Mouse (Mus musculus) CH12.LX (cell line): ENCODE data around the gene Disp3. TPM values are rescaled to one million over a fixed set of nuclear protein-coding genes. Genes with fewer than 3 reads are reported as not detected.

Experiments used
- DNase-seq: peaks from one replicate; pipeline ENCODE4 v3.0.0-alpha.2; 2013; ENCODE audit errors: extremely low read depth
- H3K27ac ChIP-seq: 2 replicates; pipeline ENCODE4 v1.5.1; 2012; ENCODE audit warnings: low read depth, mild to moderate bottlenecking, control low read depth, moderate library complexity; ENCODE audit not compliant: insufficient read depth
- H3K27me3 ChIP-seq: replicated peaks from 2 replicates; pipeline ENCODE3; 2012; ENCODE audit warnings: inconsistent platforms
- H3K36me3 ChIP-seq, 2 experiments: replicated peaks in 1 of 2; 2 replicates each; pipeline versions ENCODE3 to v1.6.1; 2012; ENCODE audit warnings: inconsistent platforms in 1 of 2, low read length in 1 of 2, mild to moderate bottlenecking in 1 of 2, mixed read lengths in 1 of 2, moderate library complexity in 1 of 2; ENCODE audit not compliant: control insufficient read depth in 1 of 2, insufficient read depth in 1 of 2
- H3K4me1 ChIP-seq, 2 experiments: 2 replicates each; pipeline ENCODE4 v1.6.1; 2012; ENCODE audit warnings: inconsistent platforms in 1 of 2, moderate library complexity in 1 of 2; ENCODE audit not compliant: insufficient read depth in 2 of 2, control insufficient read depth in 1 of 2
- H3K4me2 ChIP-seq: 2 replicates; pipeline ENCODE4 v1.6.1; 2012; ENCODE audit warnings: low read depth, mild to moderate bottlenecking, control low read depth; ENCODE audit not compliant: poor library complexity, insufficient read depth, severe bottlenecking
- H3K4me3 ChIP-seq, 3 experiments: fragments of 150-350 bp in 1 of 3; sonication (generic) in 1 of 3; replicated peaks in 1 of 3; 2 replicates each; pipeline versions ENCODE3 to v1.5.1; 2011 to 2012; ENCODE audit warnings: low read depth in 2 of 3, low read length in 2 of 3, mild to moderate bottlenecking in 2 of 3, moderate library complexity in 2 of 3, control low read depth in 1 of 3, improper control_type of control experiment in 1 of 3, inconsistent platforms in 1 of 3, mixed read lengths in 1 of 3; ENCODE audit not compliant: poor library complexity in 1 of 3
- H3K79me2 ChIP-seq: replicated peaks from 2 replicates; pipeline ENCODE4 v1.6.1; 2012; ENCODE audit warnings: mild to moderate bottlenecking, moderate library complexity; ENCODE audit not compliant: control insufficient read depth, poor library complexity, insufficient read depth, severe bottlenecking; ENCODE audit errors: extremely low read depth
- H3K9ac ChIP-seq: 2 replicates; pipeline ENCODE4 v1.6.1; 2012; ENCODE audit warnings: low read depth, mild to moderate bottlenecking, control low read depth, moderate library complexity; ENCODE audit not compliant: insufficient read depth
- H3K9me3 ChIP-seq: replicated peaks from 2 replicates; pipeline ENCODE3; 2012; ENCODE audit warnings: low read length, inconsistent platforms, mixed read lengths
- BHLHE40 ChIP-seq: IDR thresholded peaks from 2 replicates; pipeline ENCODE4 v1.6.1; 2011; ENCODE audit warnings: mild to moderate bottlenecking, low read depth, low read length, improper control_type of control experiment
- E2F4 ChIP-seq: IDR thresholded peaks from 2 replicates; pipeline ENCODE4 v1.6.1; 2011; ENCODE audit warnings: low read depth, low read length, improper control_type of control experiment; ENCODE audit not compliant: insufficient replicate concordance
- ETS1 ChIP-seq: conservative IDR thresholded peaks from 2 replicates; pipeline ENCODE4 v1.6.1; 2012; ENCODE audit warnings: low read depth, mild to moderate bottlenecking, inconsistent platforms, low read length, improper control_type of control experiment, moderate library complexity
- GABPA ChIP-seq: IDR thresholded peaks from 2 replicates; pipeline ENCODE4 v1.6.1; 2012; ENCODE audit warnings: low read depth, low read length, improper control_type of control experiment, inconsistent platforms; ENCODE audit not compliant: insufficient replicate concordance
- HCFC1 ChIP-seq: IDR thresholded peaks from 2 replicates; pipeline ENCODE4 v1.6.1; 2012; ENCODE audit warnings: low read depth, mild to moderate bottlenecking, inconsistent platforms, low read length, improper control_type of control experiment
- IRF4 ChIP-seq: IDR thresholded peaks from 2 replicates; pipeline ENCODE4 v1.6.1; 2014; ENCODE audit warnings: low read depth, mild to moderate bottlenecking, inconsistent platforms, low read length, improper control_type of control experiment
- JUN ChIP-seq: IDR thresholded peaks from 2 replicates; pipeline ENCODE4 v1.6.1; 2011; ENCODE audit warnings: low read depth, mild to moderate bottlenecking, low read length, improper control_type of control experiment, moderate library complexity; ENCODE audit not compliant: insufficient read depth
- JUND ChIP-seq: conservative IDR thresholded peaks from 2 replicates; pipeline ENCODE4 v1.6.1; 2011; ENCODE audit warnings: low read depth, low read length, improper control_type of control experiment
- MAX ChIP-seq: IDR thresholded peaks from 2 replicates; pipeline ENCODE4 v1.6.1; 2011; ENCODE audit warnings: low read length, improper control_type of control experiment
- MEF2A ChIP-seq: IDR thresholded peaks from 2 replicates; pipeline ENCODE4 v1.6.1; 2014; ENCODE audit warnings: low read depth, mild to moderate bottlenecking, inconsistent platforms, low read length, improper control_type of control experiment, borderline replicate concordance
- MXI1 ChIP-seq: IDR thresholded peaks from 2 replicates; pipeline ENCODE4 v1.6.1; 2011; ENCODE audit warnings: mild to moderate bottlenecking, low read depth, low read length, improper control_type of control experiment
- MYC ChIP-seq: IDR thresholded peaks from 2 replicates; pipeline ENCODE4 v1.6.1; 2011; ENCODE audit warnings: low read depth, mild to moderate bottlenecking, improper control_type of control experiment, low read length
- NELFE ChIP-seq: IDR thresholded peaks from 2 replicates; pipeline ENCODE4 v1.6.1; 2011; ENCODE audit warnings: low read depth, low read length, improper control_type of control experiment
- NRF1 ChIP-seq: IDR thresholded peaks from 2 replicates; pipeline ENCODE4 v1.6.1; 2014; ENCODE audit warnings: low read depth, mild to moderate bottlenecking, inconsistent platforms, low read length, improper control_type of control experiment, moderate library complexity
- POLR2AphosphoS2 ChIP-seq: IDR thresholded peaks from 2 replicates; pipeline ENCODE4 v1.6.1; 2011; ENCODE audit warnings: low read depth, low read length, improper control_type of control experiment
- RAD21 ChIP-seq: IDR thresholded peaks from 2 replicates; pipeline ENCODE4 v1.6.1; 2011; ENCODE audit warnings: low read depth, mild to moderate bottlenecking, low read length, improper control_type of control experiment, moderate library complexity
- RCOR1 ChIP-seq: conservative IDR thresholded peaks from 2 replicates; pipeline ENCODE4 v1.6.1; 2012; ENCODE audit warnings: low read depth, mild to moderate bottlenecking, inconsistent platforms, low read length, improper control_type of control experiment
- SMC3 ChIP-seq: IDR thresholded peaks from 2 replicates; pipeline ENCODE4 v1.6.1; 2011; ENCODE audit warnings: low read depth, low read length, improper control_type of control experiment
- TBP ChIP-seq: conservative IDR thresholded peaks from 2 replicates; pipeline ENCODE4 v1.6.1; 2011; ENCODE audit warnings: low read depth, low read length, improper control_type of control experiment
- UBTF ChIP-seq: IDR thresholded peaks from 2 replicates; pipeline ENCODE4 v1.6.1; 2012; ENCODE audit warnings: low read depth, mild to moderate bottlenecking, inconsistent platforms, low read length, improper control_type of control experiment, moderate library complexity
- USF1 ChIP-seq: IDR thresholded peaks from 2 replicates; pipeline ENCODE4 v1.6.1; 2014; ENCODE audit warnings: low read depth, mild to moderate bottlenecking, inconsistent platforms, low read length, improper control_type of control experiment
- ZKSCAN1 ChIP-seq: IDR thresholded peaks from 2 replicates; pipeline ENCODE4 v1.6.1; 2012; ENCODE audit warnings: low read depth, inconsistent platforms, low read length, improper control_type of control experiment, borderline replicate concordance
- ZMIZ1 ChIP-seq: IDR thresholded peaks from 2 replicates; pipeline ENCODE4 v1.6.1; 2012; ENCODE audit warnings: low read depth, mild to moderate bottlenecking, inconsistent platforms, low read length, improper control_type of control experiment
- ZNF384 ChIP-seq: IDR thresholded peaks from 2 replicates; pipeline ENCODE4 v1.6.1; 2012; ENCODE audit warnings: low read depth, low read length, improper control_type of control experiment, inconsistent platforms
- dilution Hi-C: fragments of 300-500 bp; cut with MboI; formaldehyde crosslinking; loops from 2 replicates; pipeline ENCODE4 v1.14.3; 2020; ENCODE audit warnings: low sequenced_read_pairs; ENCODE audit not compliant: extremely low pct_unique_long_range_greater_than_20kb, extremely low pct_ligation_motif_present
- in situ Hi-C: fragments of 300-500 bp; cut with MboI; formaldehyde crosslinking; loops from 3 replicates; pipeline ENCODE4 v1.14.3; 2019; ENCODE audit warnings: low sequenced_read_pairs, low pct_ligation_motif_present, low pct_unique_long_range_greater_than_20kb, mixed read lengths
- polyA plus RNA-seq: library from polyadenylated mRNA; unstranded; fragments of >175 nt; gene quantifications from 2 replicates; pipeline ENCODE4 v1.2.1, GENCODE M21; 2012; ENCODE audit warnings: low read depth; ENCODE audit not compliant: insufficient read length
- total RNA-seq, 2 experiments: library from RNA; depleted of rRNA; stranded (reverse); fragments of 300-350 nt in 1 of 2; fragments of >200 nt in 1 of 2; gene quantifications; 2 replicates each; pipeline ENCODE4 v1.2.3; 2012 to 2014

Gene Disp3
- total RNA-seq (2012; rRNA removed) (not detected in 2 replicates), total RNA-seq (2014; rRNA removed) (not detected in 2 replicates), polyA plus RNA-seq (not detected in 2 replicates)

GRCm38 (mm10) chr4:148287476-148288054, at the start of gene Disp3:
Gene Disp3 (minus strand): TSS chr4:148287965.
- in situ Hi-C loops = no loop called here
- Histone ChIP-seq H3K4me1 (no peaks in the 10 kb centered on the region), H3K4me2 (no peak within 1 kb of the TSS), H3K27me3 (peaks cover 33% of the 10 kb centered on the region), H3K9ac (no peak within 1 kb of the TSS), H3K79me2 (no peaks in the 10 kb centered on the region), H3K27ac (no peak within 1 kb of the TSS), H3K9me3 (no peaks in the 10 kb centered on the region), H3K36me3 (no peaks in the 10 kb centered on the region), H3K4me3 (no peak within 1 kb of the TSS)
- DNase-seq = no peak
- dilution Hi-C loops = no loop called here
- TF ChIP-seq ZNF384 (no peak), NELFE (no peak), MEF2A (no peak), MYC (no peak), JUND (no peak), UBTF (no peak), USF1 (no peak), RCOR1 (no peak), NRF1 (no peak)

- H3K27ac ChIP-seq = no peak overlapping the region
- dilution Hi-C loops = no loop called here
- DNase-seq = no peak
- no peak overlapping the region for H3K4me3 ChIP-seq
- H3K4me1 ChIP-seq = no peaks in the 10 kb centered on the region
- no peak overlapping the region for H3K9ac ChIP-seq
- peaks cover 2% of the 10 kb centered on the region for H3K9me3 ChIP-seq
- H3K79me2 ChIP-seq = no peaks in the 10 kb centered on the region
- TF ChIP-seq GABPA = no peak
- no peak for TF ChIP-seq MYC
- no peak for TF ChIP-seq ZNF384
- TF ChIP-seq JUND = no peak
- no peak for TF ChIP-seq MAX
- TF ChIP-seq E2F4 = no peak
- no peak for TF ChIP-seq ZMIZ1
- TF ChIP-seq MXI1 = no peak
- TF ChIP-seq TBP = no peak
- TF ChIP-seq SMC3 = no peak
- TF ChIP-seq BHLHE40 = no peak
- TF ChIP-seq IRF4 = no peak
- TF ChIP-seq MEF2A = no peak
- no peak for TF ChIP-seq POLR2AphosphoS2
- no peak for TF ChIP-seq HCFC1
- TF ChIP-seq RAD21 = no peak
- TF ChIP-seq JUN = no peak
- no peak for TF ChIP-seq ETS1
- TF ChIP-seq ZKSCAN1 = no peak
- H3K36me3 ChIP-seq = no peaks in the 10 kb centered on the region
- H3K27me3 ChIP-seq = peaks cover 39% of the 10 kb centered on the region
- in situ Hi-C loops = no loop called here
- H3K4me2 ChIP-seq = no peak overlapping the region
These were observed 42.5 kb upstream of the Disp3 start for GRCm38 (mm10) chr4:148330269-148330668.
